8 mouse cellular contexts compared by ENCODE assay signal in the genomic region with DNA sequence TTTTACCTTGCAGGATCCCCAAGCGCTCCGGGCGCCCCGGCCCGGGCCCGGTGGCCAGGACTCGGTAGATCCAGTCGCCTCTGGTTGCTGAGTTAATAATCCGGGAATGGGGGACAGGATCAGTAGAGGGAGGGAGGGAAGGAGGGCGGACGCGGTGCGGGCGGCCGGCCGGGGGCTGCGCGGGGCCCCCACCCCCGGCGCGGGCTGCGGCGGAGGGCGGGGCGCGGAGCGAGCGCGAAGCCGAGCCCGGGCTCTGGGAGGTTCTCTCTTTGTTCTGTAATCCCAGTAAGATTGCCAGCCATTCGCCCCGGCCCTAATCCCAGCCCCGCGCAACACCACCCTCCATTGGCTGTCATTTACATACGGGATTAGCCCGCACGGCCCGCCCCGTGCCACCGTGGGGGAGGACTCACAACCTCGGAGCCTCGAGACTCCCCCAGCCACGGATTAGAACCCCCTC. TPM values are rescaled to one million over a fixed set of nuclear protein-coding genes. Genes with fewer than 3 reads are reported as not detected.
DNase-seq lines count a peak whose midpoint lies in the region; ATAC-seq and TF ChIP-seq lines count a peak whose summit lies in the region.

A gene (minus strand): TSS at position 214 of the 460 bp plus-strand sequence.

- no peaks in the 10 kb centered on the region for H3K9me3 ChIP-seq in forebrain, postnatal 0 days (ENCODE audit: low read length)
- no peaks in the 10 kb centered on the region for H3K9me3 ChIP-seq in liver, embryonic 16.5 days (replicated peaks; ENCODE audit: control insufficient read depth, low read length)
- no peaks in the 10 kb centered on the region for H3K9me3 ChIP-seq in neural tube, embryonic 14.5 days (ENCODE audit: control insufficient read depth, low read length)

- peak within 1 kb of the TSS; percentile 98 for H3K9ac ChIP-seq in forebrain, postnatal 0 days
- H3K9ac ChIP-seq in liver, embryonic 16.5 days (ENCODE audit: low read depth, low read length), result peak within 1 kb of the TSS; percentile 66
- peak within 1 kb of the TSS; percentile 90 for H3K9ac ChIP-seq in neural tube, embryonic 14.5 days (replicated peaks; ENCODE audit: low read depth, low read length)

- H3K4me1 ChIP-seq in forebrain, postnatal 0 days (ENCODE audit: insufficient read depth), result peaks cover 14% of the 10 kb centered on the region; the same call in 1 of the 2 replicates
- peaks cover 19% of the 10 kb centered on the region for H3K4me1 ChIP-seq in liver, embryonic 16.5 days (ENCODE audit: control insufficient read depth, low read depth, low read length)
- peaks cover 11% of the 10 kb centered on the region for H3K4me1 ChIP-seq in neural tube, embryonic 14.5 days (ENCODE audit: control insufficient read depth, insufficient read depth, low read length)

- peak; percentile 96 for ATAC-seq in forebrain, postnatal 0 days
- ATAC-seq in liver, embryonic 16.5 days (ENCODE audit: low read depth), result peak; percentile 83
- ATAC-seq in neural tube, embryonic 14.5 days (ENCODE audit: low read depth), result peak; percentile 84

- intact Hi-C loops in heart, postnatal 25 days (cut with DNase I), result loop anchor here (5.0 kb wide), 1 partner anchor 34 kb away; no protein-coding TSS in a partner anchor

- 3% methylated on average over 43 of the region's 44 CpGs for WGBS in forebrain, postnatal 0 days
- 2% methylated on average over 31 of the region's 44 CpGs for WGBS in liver, embryonic 16.5 days (ENCODE audit: insufficient replicate concordance)
- WGBS in neural tube, embryonic 14.5 days, result under 1% methylated on average over 39 of the region's 44 CpGs

- peaks cover 4% of the 10 kb centered on the region; the same call in 1 of the 2 replicates for H3K36me3 ChIP-seq in forebrain, postnatal 0 days (ENCODE audit: insufficient read depth)
- H3K36me3 ChIP-seq in liver, embryonic 16.5 days (ENCODE audit: control insufficient read depth, insufficient read depth), result no peaks in the 10 kb centered on the region
- H3K36me3 ChIP-seq in neural tube, embryonic 14.5 days (ENCODE audit: control insufficient read depth, insufficient read depth, low read length), result no peaks in the 10 kb centered on the region

- peak within 1 kb of the TSS; percentile 78 for H3K4me2 ChIP-seq in forebrain, postnatal 0 days (ENCODE audit: low read depth)
- H3K4me2 ChIP-seq in liver, embryonic 16.5 days (ENCODE audit: low read depth, low read length), result peak within 1 kb of the TSS; percentile 85
- peak within 1 kb of the TSS; percentile 61 for H3K4me2 ChIP-seq in neural tube, embryonic 14.5 days (ENCODE audit: low read depth, low read length)

- no peaks in the 10 kb centered on the region for H3K27me3 ChIP-seq in forebrain, postnatal 0 days (ENCODE audit: insufficient read depth, low read length)
- H3K27me3 ChIP-seq in liver, embryonic 16.5 days (ENCODE audit: control insufficient read depth, insufficient read depth, low read depth, low read length), result no peaks in the 10 kb centered on the region
- no peaks in the 10 kb centered on the region for H3K27me3 ChIP-seq in neural tube, embryonic 14.5 days (ENCODE audit: control insufficient read depth, insufficient read depth, low read length)

- TF ChIP-seq CTCF in forebrain, postnatal 0 days (IDR thresholded peaks at IDR 0.05; ENCODE audit: low read depth), result no peak

- peak; percentile 73 for DNase-seq in ES-CJ7 (ENCODE audit: low read depth, low spot score)
- DNase-seq in cerebellum, adult 11 months, result peak; percentile 64
- peak; percentile 88 for DNase-seq in forebrain, postnatal 0 days
- peak; percentile 58 for DNase-seq in heart, postnatal 25 days (ENCODE audit: low spot score)
- peak; percentile 84 for DNase-seq in layer of hippocampus, adult 11-12 months (ENCODE audit: low spot score)
- peak; percentile 68 for DNase-seq in thymus, postnatal 14 days

- H3K4me3 ChIP-seq in forebrain, postnatal 0 days (ENCODE audit: low read depth, low read length), result peak within 1 kb of the TSS; percentile 88
- H3K4me3 ChIP-seq in liver, embryonic 16.5 days (ENCODE audit: low read depth, low read length), result peak within 1 kb of the TSS; percentile 70
- H3K4me3 ChIP-seq in neural tube, embryonic 14.5 days (ENCODE audit: low read depth, low read length), result peak within 1 kb of the TSS; percentile 73

- peak within 1 kb of the TSS; percentile 90 for H3K27ac ChIP-seq in forebrain, postnatal 0 days (ENCODE audit: low read depth, low read length)
- H3K27ac ChIP-seq in liver, embryonic 16.5 days (ENCODE audit: low read length), result peak within 1 kb of the TSS; percentile 39; the same call in 1 of the 2 replicates
- peak within 1 kb of the TSS; percentile 91 for H3K27ac ChIP-seq in neural tube, embryonic 14.5 days (ENCODE audit: low read depth, low read length)

RNA-seq across cellular contexts. Expression of the gene that starts here (rescaled TPM):
- total RNA-seq in forebrain, postnatal 0 days (2014; rRNA removed), result 33.9 and 47.1 TPM in 2 replicates
- 41.2 and 53.6 TPM in 2 replicates for polyA plus RNA-seq in forebrain, postnatal 0 days (2015; fragmentation: Nextera tagmentation; extraction: Ambion mirVana)
- total RNA-seq in heart, postnatal 25 days (2021), result 10 to 100 TPM; 18.2 to 26.3 TPM
- 9.9 and 11.6 TPM in 2 replicates for polyA plus RNA-seq in liver, embryonic 16.5 days (2015; fragmentation: Nextera tagmentation; extraction: Ambion mirVana)
- 60.3 and 63.4 TPM in 2 replicates for polyA plus RNA-seq in neural tube, embryonic 14.5 days (2014; fragmentation: Nextera tagmentation; extraction: Ambion mirVana)

Comparison
In these comparisons a context has a peak if more than half of its experiments do, and no peak if none do; other contexts are left out.
1. Peak in every context shown above with its lines: DNase-seq, ATAC-seq, H3K4me3 ChIP-seq and H3K27ac ChIP-seq.
2. H3K27ac ChIP-seq: peak in every context shown above with its lines; median percentile 91 in neural tube, embryonic 14.5 days; 90 in forebrain, postnatal 0 days; 39 in liver, embryonic 16.5 days.